Mouse (Mus musculus) urinary bladder, postnatal 10 days (tissue): ENCODE measurements around the gene Gm3636.
"Not testable (repeated sequence)": the region's sequence is repeated elsewhere in the genome, so short reads cannot be mapped to it uniquely, and the experiment has no call there.

Experiments used
- DNase-seq: peaks from one replicate; pipeline ENCODE4 v3.0.0; 2022; ENCODE audit warnings: low spot score

Gm3636 gene

GRCm38 (mm10) chr14:6742232-6742631 lies at the start of gene Gm3636:
TSS of gene Gm3636 (minus strand) at chr14:6742332.
- DNase-seq, result not testable (repeated sequence)

- DNase-seq, result not testable (repeated sequence)
Observed at GRCm38 (mm10) chr14:6774311-6774710, 32.2 kb upstream of the Gm3636 start, which contains the start of gene Gm8362. TSS of gene Gm8362 (minus strand) at chr14:6774411.

- not testable (repeated sequence) for DNase-seq
Observed at GRCm38 (mm10) chr14:6757231-6757536, 15.1 kb upstream of the Gm3636 start.

DNA sequence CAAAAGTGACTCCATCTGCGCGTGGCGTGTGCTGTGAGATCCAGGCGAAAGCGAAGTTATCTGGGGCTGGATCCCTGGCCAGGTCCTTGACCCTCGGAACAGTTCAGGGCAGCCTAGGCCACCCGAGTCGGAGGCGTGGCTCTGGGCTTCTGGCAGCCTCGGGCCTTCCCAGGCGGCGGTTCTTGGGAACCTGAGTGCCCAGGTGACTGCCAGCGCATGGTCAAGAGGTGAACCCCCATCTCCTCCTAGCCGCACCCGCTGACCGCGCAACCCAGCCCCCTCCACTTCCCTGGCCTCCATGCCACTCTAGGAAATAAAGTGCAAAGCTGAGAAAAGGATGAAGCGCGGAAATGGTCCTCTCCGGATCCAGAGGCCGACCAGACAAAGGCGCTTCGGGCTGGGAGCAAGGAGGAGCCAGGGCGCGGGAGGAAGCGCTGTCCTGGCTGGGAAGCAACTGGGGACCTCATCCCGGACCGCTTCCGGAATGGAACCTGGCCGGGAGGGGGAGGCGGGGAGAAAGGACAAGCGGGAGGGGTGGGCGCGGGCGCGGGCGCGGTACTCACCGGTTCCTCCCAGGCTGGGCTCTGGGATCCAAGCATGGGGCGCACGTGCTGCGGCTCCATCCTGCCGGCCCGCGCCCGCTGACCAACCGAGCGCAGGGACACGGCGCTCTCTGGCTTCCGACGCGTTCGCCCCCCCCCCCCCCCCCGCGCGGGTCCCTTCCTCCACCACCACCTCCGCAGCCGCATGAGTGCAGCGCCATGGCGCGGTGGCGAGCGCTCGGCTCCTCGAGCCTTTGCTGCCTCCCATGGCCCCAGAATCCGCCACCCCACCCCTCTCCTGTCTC lies 14.5 kb upstream of the Gm3636 start:
- DNase-seq, result not testable (repeated sequence)

DNA sequence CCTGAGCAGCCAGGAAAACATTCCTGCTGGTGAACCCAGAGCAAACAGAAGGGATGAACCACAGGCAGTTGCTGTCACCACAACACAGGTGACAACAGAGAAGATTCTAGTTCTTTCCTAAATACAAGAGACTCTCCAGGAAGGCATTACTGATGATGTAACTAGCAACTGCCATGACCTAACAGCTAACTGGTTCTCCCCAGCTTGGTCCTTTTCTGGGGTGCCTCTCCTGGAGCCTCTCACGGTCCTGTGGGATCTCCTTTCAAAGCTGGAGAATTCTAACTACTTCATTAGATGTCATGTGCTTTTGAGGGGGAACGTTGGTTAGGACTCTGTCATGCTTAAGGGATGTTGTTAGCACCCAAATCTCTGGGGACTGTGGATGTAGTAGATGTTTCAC lies 22.0 kb downstream of the Gm3636 start, which contains the start of gene Gm8050:
Gm8050 (minus strand) TSS at position 101 of the 400 bp plus-strand sequence.
- DNase-seq, result not testable (repeated sequence)
